ENCODE assay signal across 14 mouse cellular contexts in genomic region chr9:70229823-70230222, GRCm38 (mm10). TPM values are rescaled to one million over a fixed set of nuclear protein-coding genes. Genes with fewer than 3 reads are reported as not detected.
A peak's percentile ranks its signal among the peaks of the same experiment; 100 is the strongest.
DNase-seq lines count a peak whose midpoint lies in the region; ATAC-seq and TF ChIP-seq lines count a peak whose summit lies in the region.
"Had no signal": no experiment of that assay in that cellular context is flagged by ENCODE, and none has a peak within 500 bp of the region (broad histone marks: within the 10 kb centered on the region; RNA-seq: fewer than 3 reads in every experiment).

No protein-coding gene starts in this region.

- no peak overlapping the region for H3K4me3 ChIP-seq in ES-Bruce4 (ENCODE audit: low read depth, low read length)
- no peak overlapping the region for H3K4me3 ChIP-seq in intestine, embryonic 15.5 days (replicated peaks)
- H3K4me3 ChIP-seq in small intestine, adult 2 months (ENCODE audit: low read depth, low read length): no peak overlapping the region
- H3K4me3 ChIP-seq: erythroblast, embryonic 14.5 days; hindbrain, embryonic 10.5 days; limb, embryonic 13.5 days had no signal

- H3K36me3 ChIP-seq in ES-Bruce4 (ENCODE audit: control insufficient read depth, insufficient read depth, low read length, poor library complexity, severe bottlenecking): no peaks in the 10 kb centered on the region
- no peaks in the 10 kb centered on the region for H3K36me3 ChIP-seq in intestine, embryonic 15.5 days
- H3K36me3 ChIP-seq in small intestine, adult 2 months (ENCODE audit: control insufficient read depth, insufficient read depth, low read length): no peaks in the 10 kb centered on the region
- H3K36me3 ChIP-seq: hindbrain, embryonic 10.5 days; limb, embryonic 13.5 days had no signal

- H3K27ac ChIP-seq in ES-Bruce4 (ENCODE audit: insufficient read depth, low read length): peak overlapping the region; percentile 8; the same call in 1 of the 2 replicates
- peak overlapping the region; percentile 18; the same call in 1 of the 2 replicates for H3K27ac ChIP-seq in intestine, embryonic 15.5 days
- H3K27ac ChIP-seq in small intestine, adult 2 months (ENCODE audit: insufficient read depth, low read depth, low read length): peak overlapping the region; percentile 72
- H3K27ac ChIP-seq: hindbrain, embryonic 10.5 days; limb, embryonic 13.5 days had no signal

- WGBS in intestine, embryonic 15.5 days: 45% methylated on average over 8 of the region's 8 CpGs
- WGBS in small intestine, adult 2 months: 37% methylated on average over 8 of the region's 8 CpGs

- peak; percentile 73 to 86 for DNase-seq in kidney, postnatal 36 days
- no peak for DNase-seq in thymus, adult 18-20 months
- no peak for DNase-seq in retina, postnatal 1 day
- DNase-seq in spleen, postnatal 36 days (ENCODE audit: low spot score in 2 of 2): no peak
- no peak for DNase-seq in testis, postnatal 10 days (ENCODE audit: low spot score)
- DNase-seq: cerebellum, postnatal 36 days; layer of hippocampus, adult 9-11 months had no signal

- no peaks in the 10 kb centered on the region for H3K27me3 ChIP-seq in ES-Bruce4 (ENCODE audit: control insufficient read depth, insufficient read depth, low read length, poor library complexity, severe bottlenecking)
- no peaks in the 10 kb centered on the region for H3K27me3 ChIP-seq in intestine, embryonic 15.5 days (replicated peaks)
- no peaks in the 10 kb centered on the region for H3K27me3 ChIP-seq in small intestine, adult 2 months (ENCODE audit: control insufficient read depth, insufficient read depth, low read length)
- H3K27me3 ChIP-seq: limb, embryonic 13.5 days had no signal

- no peaks in the 10 kb centered on the region for H3K9me3 ChIP-seq in ES-Bruce4 (replicated peaks; ENCODE audit: control insufficient read depth, insufficient read depth, low read length, poor library complexity, severe bottlenecking)
- no peaks in the 10 kb centered on the region for H3K9me3 ChIP-seq in intestine, embryonic 15.5 days
- H3K9me3 ChIP-seq: hindbrain, embryonic 10.5 days; limb, embryonic 13.5 days had no signal

- no peaks in the 10 kb centered on the region for H3K4me1 ChIP-seq in ES-Bruce4 (ENCODE audit: control insufficient read depth, insufficient read depth, low read length)
- H3K4me1 ChIP-seq in intestine, embryonic 15.5 days (replicated peaks): 0 out of 2 replicates have a peak, but pooled peaks cover 8% of the 10 kb centered on the region
- H3K4me1 ChIP-seq in small intestine, adult 2 months (ENCODE audit: control insufficient read depth, insufficient read depth, insufficient read length, low read length): peaks cover 10% of the 10 kb centered on the region; the same call in 1 of the 2 replicates
- H3K4me1 ChIP-seq: hindbrain, embryonic 10.5 days had no signal

- peak; percentile 48; the same call in 1 of the 2 replicates for TF ChIP-seq EP300 in ES-Bruce4 (IDR thresholded peaks at IDR 0.05; ENCODE audit: insufficient read depth, low read depth, low read length)

- no peak for TF ChIP-seq CTCF in ES-Bruce4 (IDR thresholded peaks at IDR 0.05; ENCODE audit: low read depth, low read length)
- no peak for TF ChIP-seq CTCF in small intestine, adult 2 months (IDR thresholded peaks at IDR 0.05; ENCODE audit: extremely low read depth, insufficient read length, insufficient replicate concordance, low read depth, low read length)

- H3K9ac ChIP-seq in ES-Bruce4 (ENCODE audit: low read depth, poor library complexity, severe bottlenecking): no peak overlapping the region
- no peak overlapping the region for H3K9ac ChIP-seq in intestine, embryonic 15.5 days
- H3K9ac ChIP-seq: limb, embryonic 13.5 days had no signal

- H3K4me2 ChIP-seq in intestine, embryonic 15.5 days (replicated peaks): no peak overlapping the region
- H3K4me2 ChIP-seq: heart, embryonic 11.5 days; limb, embryonic 13.5 days had no signal

- ATAC-seq in intestine, embryonic 15.5 days: peak; percentile 96

- no peak for TF ChIP-seq POLR2A in ES-Bruce4 (IDR thresholded peaks at IDR 0.05; ENCODE audit: insufficient read depth, low read length)
- TF ChIP-seq POLR2A in small intestine, adult 2 months (IDR thresholded peaks at IDR 0.05; ENCODE audit: low read depth, low read length): no peak

RNA-seq across cellular contexts. Expression of gene Myo1e, which starts 22.7 kb away (rescaled TPM):
- polyA plus RNA-seq in ES-Bruce4 (2011; ENCODE audit: insufficient read depth, insufficient read length, low read depth, missing spikeins): 51.6 and 54.2 TPM in 2 replicates
- polyA plus RNA-seq in intestine, embryonic 15.5 days (2015; fragmentation: Nextera tagmentation; extraction: Ambion mirVana): 18.4 and 19.4 TPM in 2 replicates
- polyA plus RNA-seq in small intestine, adult 2 months (2012; rRNA removed): 7.1 and 19.5 TPM in 2 replicates

Comparison
In these comparisons a context has a peak if more than half of its experiments do, and no peak if none do; other contexts are left out.
1. H3K27ac ChIP-seq: peak in every context shown above with its lines; median percentile 72 in small intestine, adult 2 months; 18 in intestine, embryonic 15.5 days; 8 in ES-Bruce4.
2. DNase-seq: peak in kidney, postnatal 36 days (2 of 2); none in thymus, adult 18-20 months (0 of 2), retina, postnatal 1 day (single experiment), spleen, postnatal 36 days (0 of 2) and testis, postnatal 10 days (single experiment).